Mouse (Mus musculus): ENCODE measurements at regions not wholly inside any gene's neighbourhood (a gene's known extent, or its start where the extent isn't known, plus 50 kb on each side); places are given as distances from the start of the nearest gene placed in this dataset.

DNA sequence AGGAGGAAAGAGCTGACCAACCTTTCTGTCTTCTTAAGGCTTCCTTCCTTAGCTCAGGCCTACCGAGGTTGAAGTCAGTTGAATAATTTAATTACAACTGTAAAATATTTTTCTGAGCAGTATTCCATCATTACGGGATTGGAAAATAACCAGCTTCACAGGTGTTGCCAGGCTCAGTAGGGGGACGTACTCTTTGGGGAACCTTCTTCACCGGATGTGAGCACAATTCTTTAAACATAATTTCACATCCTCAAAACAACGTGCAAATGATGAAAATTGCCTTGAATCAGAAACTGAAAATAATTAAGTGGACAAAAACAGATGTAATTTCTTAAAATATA, 515.9 kb downstream of the Tns3 start:
- Histone ChIP-seq H3K9ac (no peak overlapping the region), H3K9me3 (no peaks in the 10 kb centered on the region), H3K4me1 (replicated peaks) (0 out of 2 replicates have a peak, but pooled peaks cover 4% of the 10 kb centered on the region), H3K27ac (no peak overlapping the region), H3K27me3 (no peaks in the 10 kb centered on the region), H3K4me2 (no peak overlapping the region), H3K36me3 (no peaks in the 10 kb centered on the region), H3K4me3 (no peak overlapping the region)
- WGBS, result 88% methylated on average over 5 of the region's 5 CpGs
- ATAC-seq (ENCODE audit: low FRiP score), result no peak

DNA sequence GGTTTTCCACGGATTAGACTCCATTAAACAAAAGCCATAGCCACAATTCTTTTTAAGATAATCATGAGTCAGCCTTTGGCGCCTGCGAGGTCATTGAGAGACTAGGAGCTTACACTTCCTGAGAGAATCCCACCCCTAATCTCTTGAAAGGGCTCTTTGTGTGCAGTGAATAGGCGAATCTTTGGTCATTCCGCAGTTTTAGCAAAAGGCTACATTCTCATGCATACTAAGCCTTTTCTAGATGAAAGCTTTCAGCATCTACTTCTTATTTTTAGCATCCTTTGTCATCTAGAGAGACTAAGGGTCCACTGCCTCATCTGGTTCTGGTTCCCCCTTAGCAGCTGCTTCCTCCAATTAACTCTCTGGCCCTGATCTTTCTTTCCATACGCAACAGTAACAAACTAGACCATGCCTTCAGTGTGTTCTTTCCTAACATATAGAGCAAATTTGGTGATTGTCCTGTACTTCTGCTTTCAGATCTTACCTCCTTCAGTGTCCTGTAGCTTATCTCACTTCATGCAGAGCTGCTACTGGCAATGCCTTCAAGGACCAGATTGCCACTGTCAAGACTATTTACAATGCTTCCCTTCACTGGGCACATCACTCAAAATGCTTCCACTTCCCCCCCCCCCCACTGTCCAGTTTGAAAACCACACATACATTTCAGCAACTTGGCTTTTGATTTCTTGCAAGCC, 516.4 kb downstream of the Tns3 start:
- Histone ChIP-seq H3K4me3 (no peak overlapping the region), H3K4me1 (replicated peaks) (0 out of 2 replicates have a peak, but pooled peaks cover 4% of the 10 kb centered on the region), H3K9me3 (no peaks in the 10 kb centered on the region), H3K36me3 (no peaks in the 10 kb centered on the region), H3K27me3 (no peaks in the 10 kb centered on the region), H3K9ac (no peak overlapping the region), H3K4me2 (no peak overlapping the region), H3K27ac (no peak overlapping the region)
- no peak for ATAC-seq (ENCODE audit: low FRiP score)
- 24% methylated on average over 6 of the region's 6 CpGs for WGBS

DNA sequence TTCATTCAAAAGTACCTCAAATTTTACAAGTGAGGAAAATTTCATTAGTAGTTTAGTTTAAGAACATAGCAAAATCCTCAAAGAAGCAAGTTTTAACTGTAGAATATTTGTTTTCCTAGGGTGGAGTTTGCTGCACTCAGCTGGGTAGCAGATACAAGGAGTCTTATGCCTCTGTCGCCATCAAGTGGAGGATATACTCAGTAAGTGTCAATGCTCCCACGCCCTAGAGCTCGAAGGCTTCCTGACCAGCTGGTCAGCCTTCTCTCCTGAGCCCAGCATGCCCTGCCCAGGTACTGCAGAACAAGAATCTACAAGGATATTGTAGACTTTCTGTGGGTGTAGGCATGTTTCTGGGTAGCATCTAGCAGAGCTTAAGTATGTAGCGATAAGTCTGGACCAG, 527.0 kb downstream of the Tns3 start:
- Histone ChIP-seq H3K4me1 (replicated peaks) (no peaks in the 10 kb centered on the region), H3K9me3 (no peaks in the 10 kb centered on the region), H3K4me2 (no peak overlapping the region), H3K4me3 (no peak overlapping the region), H3K36me3 (no peaks in the 10 kb centered on the region), H3K27ac (no peak overlapping the region), H3K9ac (no peak overlapping the region), H3K27me3 (no peaks in the 10 kb centered on the region)
- ATAC-seq (ENCODE audit: low FRiP score), result no peak
- WGBS, result 44% methylated on average over 4 of the region's 4 CpGs

DNA sequence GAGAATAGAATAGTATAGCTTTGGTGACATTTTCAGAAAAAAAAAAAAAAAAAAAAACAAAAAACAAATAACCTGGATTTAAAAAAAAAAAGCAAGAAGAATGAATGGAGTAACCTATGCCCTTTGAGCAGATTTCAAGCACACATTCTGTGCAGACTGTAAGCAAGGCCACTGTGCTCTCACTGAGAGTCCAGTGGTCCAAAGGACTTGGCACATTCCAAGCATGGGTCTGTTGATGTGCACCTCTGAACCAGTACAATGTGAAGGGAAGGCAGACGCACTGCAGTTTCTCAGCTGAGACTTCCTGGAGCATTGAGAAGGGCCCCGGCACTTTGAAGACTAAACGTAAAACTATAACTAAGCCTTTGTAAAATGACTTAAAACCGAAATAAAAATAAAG, 527.7 kb downstream of the Tns3 start:
- H3K4me3 ChIP-seq, result no peak overlapping the region
- no peak overlapping the region for H3K9ac ChIP-seq
- no peaks in the 10 kb centered on the region for H3K36me3 ChIP-seq
- no peak overlapping the region for H3K27ac ChIP-seq
- 74% methylated on average over 4 of the region's 4 CpGs for WGBS
- no peak for ATAC-seq (ENCODE audit: low FRiP score)
- H3K4me1 ChIP-seq (replicated peaks), result no peaks in the 10 kb centered on the region
- H3K4me2 ChIP-seq, result no peak overlapping the region
- no peaks in the 10 kb centered on the region for H3K9me3 ChIP-seq
- no peaks in the 10 kb centered on the region for H3K27me3 ChIP-seq

DNA sequence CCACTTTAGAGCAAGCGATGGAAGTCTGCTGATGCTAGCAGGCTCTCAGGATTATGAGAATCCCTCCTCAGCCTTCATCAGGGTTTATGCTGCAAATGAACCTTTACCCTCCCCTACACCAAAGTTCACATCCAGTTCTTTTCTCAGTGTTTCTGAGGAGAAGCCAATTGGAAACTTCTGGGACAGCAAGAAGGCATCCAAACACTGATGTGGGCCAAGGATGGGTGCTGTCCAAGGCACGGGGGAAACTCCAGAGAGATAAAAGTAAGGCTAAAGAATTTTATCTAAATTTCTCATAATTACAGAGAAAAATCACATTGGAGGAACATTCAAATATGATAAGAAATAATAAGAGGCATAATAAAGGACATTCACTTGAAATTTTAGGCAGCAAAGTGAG, 555.0 kb downstream of the Tns3 start:
- Histone ChIP-seq H3K9ac (no peak overlapping the region), H3K9me3 (no peaks in the 10 kb centered on the region)
- ATAC-seq (ENCODE audit: low FRiP score), result no peak

DNA sequence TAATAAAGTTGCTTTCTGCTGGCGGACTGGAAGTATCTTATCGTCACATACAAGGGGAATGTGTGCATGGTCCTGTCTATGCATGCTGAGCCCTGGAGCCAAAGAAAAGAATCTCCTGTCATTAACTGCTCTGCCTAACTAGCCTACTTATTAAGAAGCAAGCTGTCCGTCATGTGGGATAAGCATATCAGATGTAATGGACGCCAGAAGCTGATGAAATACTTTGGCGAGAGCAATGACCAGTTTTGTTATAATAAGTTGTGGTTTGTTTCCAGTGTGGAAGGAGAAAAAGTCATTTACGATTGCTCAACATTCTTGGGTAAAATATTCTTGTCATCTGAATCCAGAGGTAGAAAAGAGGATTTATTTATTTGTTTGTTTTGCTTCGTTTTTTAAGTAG, 563.2 kb downstream of the Tns3 start:
- no peaks in the 10 kb centered on the region for H3K27me3 ChIP-seq
- no peak overlapping the region for H3K4me2 ChIP-seq
- WGBS, result 91% methylated on average over 7 of the region's 7 CpGs
- no peaks in the 10 kb centered on the region for H3K9me3 ChIP-seq
- no peaks in the 10 kb centered on the region for H3K4me1 ChIP-seq (replicated peaks)
- H3K27ac ChIP-seq, result no peak overlapping the region
- no peaks in the 10 kb centered on the region for H3K36me3 ChIP-seq
- no peak overlapping the region for H3K9ac ChIP-seq
- no peak overlapping the region for H3K4me3 ChIP-seq
- no peak for ATAC-seq (ENCODE audit: low FRiP score)

More for the DNA sequence above, 555.0 kb downstream of the Tns3 start:
- H3K27me3 ChIP-seq, result no peaks in the 10 kb centered on the region
- no peaks in the 10 kb centered on the region for H3K4me1 ChIP-seq (replicated peaks)
- no peaks in the 10 kb centered on the region for H3K36me3 ChIP-seq
- no peak overlapping the region for H3K4me2 ChIP-seq
- WGBS, result 96% methylated on average over 2 of the region's 2 CpGs
- no peak overlapping the region for H3K27ac ChIP-seq
- no peak overlapping the region for H3K4me3 ChIP-seq

DNA sequence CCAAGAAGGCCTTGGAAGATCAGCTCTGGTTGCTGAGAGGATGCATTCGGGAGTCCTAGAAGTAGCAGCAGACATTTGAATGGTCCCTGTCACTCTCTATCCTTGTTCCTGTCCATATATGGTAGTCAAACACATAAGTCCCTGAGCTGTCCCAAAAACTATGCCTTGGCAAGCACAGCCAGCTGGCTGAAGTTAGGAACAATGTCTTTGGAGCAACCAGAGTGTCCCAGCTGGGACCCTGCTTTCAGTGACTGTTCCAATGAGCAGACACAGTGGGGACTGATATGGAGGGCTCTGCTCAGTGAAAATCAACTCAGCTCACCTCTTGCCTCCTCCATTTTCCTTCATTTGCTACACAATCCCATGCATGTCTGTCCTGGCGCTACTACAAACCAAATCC, 580.0 kb downstream of the Tns3 start:
- no peak overlapping the region for H3K4me2 ChIP-seq
- 100% methylated on average over 2 of the region's 2 CpGs for WGBS
- no peak overlapping the region for H3K9ac ChIP-seq
- no peak for ATAC-seq (ENCODE audit: low FRiP score)
- H3K4me1 ChIP-seq (replicated peaks), result no peaks in the 10 kb centered on the region
- no peak overlapping the region for H3K4me3 ChIP-seq
- H3K27me3 ChIP-seq, result no peaks in the 10 kb centered on the region
- no peak overlapping the region for H3K27ac ChIP-seq
- no peaks in the 10 kb centered on the region for H3K9me3 ChIP-seq
- H3K36me3 ChIP-seq, result no peaks in the 10 kb centered on the region

DNA sequence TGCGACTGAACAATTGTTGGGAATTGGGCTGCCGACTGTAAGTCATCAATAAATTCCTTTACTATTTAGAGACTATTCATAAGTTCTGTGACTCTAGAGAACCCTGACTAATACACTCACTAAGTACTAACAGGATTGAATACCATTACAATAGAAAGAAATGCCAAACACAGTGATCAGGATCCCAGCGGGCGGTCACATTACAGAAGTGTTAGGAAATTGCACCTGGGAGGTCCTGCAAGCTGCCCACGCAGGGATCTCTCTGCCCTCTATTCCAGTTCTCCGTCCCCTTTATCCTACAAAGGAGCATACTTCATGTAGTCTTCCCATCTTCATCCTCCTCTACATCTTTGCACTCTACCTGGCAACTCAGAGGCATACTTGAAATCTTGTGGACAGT, 581.5 kb downstream of the Tns3 start:
- Histone ChIP-seq H3K27me3 (no peaks in the 10 kb centered on the region), H3K9me3 (no peaks in the 10 kb centered on the region), H3K27ac (no peak overlapping the region), H3K9ac (no peak overlapping the region), H3K4me2 (no peak overlapping the region), H3K4me3 (no peak overlapping the region), H3K36me3 (no peaks in the 10 kb centered on the region), H3K4me1 (replicated peaks) (no peaks in the 10 kb centered on the region)
- WGBS, result 89% methylated on average over 5 of the region's 6 CpGs
- ATAC-seq (ENCODE audit: low FRiP score), result no peak

DNA sequence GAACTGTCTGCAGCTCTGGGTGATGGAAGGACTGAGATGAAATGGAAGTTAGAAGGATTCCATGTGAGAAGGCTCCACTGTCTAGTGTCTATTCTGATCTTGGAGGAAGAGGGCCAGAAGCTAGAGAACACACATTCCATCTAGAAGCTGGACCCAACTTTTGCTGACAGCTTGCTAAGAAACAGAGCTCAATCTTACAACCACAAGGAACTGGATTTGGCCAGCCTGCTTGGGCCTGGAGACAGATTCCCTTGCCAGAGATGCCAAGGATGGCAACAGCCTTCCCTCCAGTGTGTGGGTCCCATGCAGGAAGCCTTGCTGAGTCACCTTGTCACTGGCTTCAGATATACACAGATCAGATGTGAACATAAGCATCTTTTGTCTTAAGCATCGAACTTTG, 591.0 kb downstream of the Tns3 start:
- Histone ChIP-seq H3K4me3 (no peak overlapping the region), H3K4me2 (no peak overlapping the region), H3K9ac (no peak overlapping the region), H3K4me1 (replicated peaks) (peaks cover 6% of the 10 kb centered on the region), H3K27ac (no peak overlapping the region), H3K27me3 (no peaks in the 10 kb centered on the region), H3K36me3 (no peaks in the 10 kb centered on the region), H3K9me3 (no peaks in the 10 kb centered on the region)
- ATAC-seq (ENCODE audit: low FRiP score), result no peak
- 94% methylated on average over 1 of the region's 1 CpGs for WGBS

DNA sequence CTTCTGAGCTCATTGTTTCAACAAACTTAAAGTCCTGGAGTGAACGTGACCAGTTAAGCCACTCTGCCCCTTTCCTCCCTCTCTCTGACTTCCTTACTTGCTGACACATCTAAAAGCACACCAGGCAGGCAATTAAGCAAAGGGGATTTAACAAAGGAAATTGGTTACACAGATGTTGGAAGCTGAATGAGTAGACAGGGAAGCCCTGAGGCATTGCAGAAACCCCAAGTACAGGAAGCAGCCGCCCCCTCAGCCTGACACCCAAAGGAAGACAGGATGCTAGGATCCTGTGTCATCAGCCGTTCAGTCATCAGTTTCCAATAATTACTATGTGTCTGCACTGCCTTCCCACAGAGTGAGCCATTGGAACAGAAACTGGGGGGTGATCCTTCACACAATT, 595.5 kb downstream of the Tns3 start:
- 17% methylated on average over 3 of the region's 3 CpGs for WGBS

DNA sequence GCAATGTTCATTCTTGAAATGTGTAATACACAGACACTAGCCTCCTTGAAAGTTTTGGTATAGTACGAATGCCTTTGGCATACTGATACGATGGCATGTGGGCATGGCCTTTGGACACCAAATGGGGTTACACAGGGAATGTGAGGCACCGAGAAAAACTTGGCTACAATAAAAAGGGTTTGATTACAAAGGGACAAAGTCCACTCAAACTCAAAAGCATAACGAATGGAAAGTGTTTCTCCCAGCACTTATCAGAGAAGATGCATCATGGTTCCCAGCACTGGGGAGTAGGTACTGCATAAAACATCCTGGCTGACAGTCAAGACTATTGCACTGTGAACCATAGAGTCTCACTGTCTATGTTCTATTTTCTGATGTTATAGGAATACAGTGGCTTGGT, 597.0 kb downstream of the Tns3 start:
- H3K9me3 ChIP-seq, result no peaks in the 10 kb centered on the region
- peaks cover 6% of the 10 kb centered on the region for H3K4me1 ChIP-seq (replicated peaks)
- no peak overlapping the region for H3K4me3 ChIP-seq
- no peak for ATAC-seq (ENCODE audit: low FRiP score)
- no peak overlapping the region for H3K9ac ChIP-seq
- H3K4me2 ChIP-seq, result no peak overlapping the region
- whole genome bisulfite sequencing, result 94% methylated on average over 4 of the region's 4 CpGs
- no peaks in the 10 kb centered on the region for H3K36me3 ChIP-seq
- no peaks in the 10 kb centered on the region for H3K27me3 ChIP-seq
- H3K27ac ChIP-seq, result no peak overlapping the region

More for the DNA sequence above, 595.5 kb downstream of the Tns3 start:
- Histone ChIP-seq H3K27me3 (no peaks in the 10 kb centered on the region), H3K4me2 (no peak overlapping the region), H3K4me1 (replicated peaks) (peaks cover 6% of the 10 kb centered on the region), H3K9me3 (no peaks in the 10 kb centered on the region), H3K27ac (no peak overlapping the region), H3K4me3 (no peak overlapping the region), H3K36me3 (no peaks in the 10 kb centered on the region), H3K9ac (no peak overlapping the region)
- ATAC-seq (ENCODE audit: low FRiP score), result 0 out of 2 replicates have a peak, but pooled peaks have one; percentile 54

DNA sequence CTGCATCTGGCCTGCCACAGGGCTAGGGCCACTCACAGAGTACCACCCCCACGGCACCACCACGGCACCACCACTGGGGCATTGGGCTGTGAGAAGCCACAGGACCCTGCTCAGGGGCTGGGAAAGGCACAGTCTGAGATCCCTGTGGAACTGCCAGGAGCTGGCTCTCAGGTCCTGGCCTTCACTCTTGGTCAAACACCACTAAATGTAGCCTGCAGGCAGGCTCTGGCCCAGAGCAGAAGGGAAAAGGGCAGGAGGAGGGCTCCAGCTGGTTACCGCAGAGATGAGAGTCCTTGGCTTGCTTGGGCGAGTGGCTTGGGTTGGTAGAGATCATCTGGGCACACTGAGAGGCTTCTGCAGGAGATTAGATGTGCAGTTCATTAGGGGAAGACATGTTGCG, 598.5 kb downstream of the Tns3 start:
- Histone ChIP-seq H3K4me3 (no peak overlapping the region), H3K4me1 (replicated peaks) (peaks cover 6% of the 10 kb centered on the region), H3K4me2 (no peak overlapping the region), H3K27ac (no peak overlapping the region), H3K9me3 (no peaks in the 10 kb centered on the region), H3K36me3 (no peaks in the 10 kb centered on the region), H3K27me3 (no peaks in the 10 kb centered on the region), H3K9ac (no peak overlapping the region)
- 93% methylated on average over 5 of the region's 5 CpGs for WGBS
- ATAC-seq (ENCODE audit: low FRiP score), result no peak

DNA sequence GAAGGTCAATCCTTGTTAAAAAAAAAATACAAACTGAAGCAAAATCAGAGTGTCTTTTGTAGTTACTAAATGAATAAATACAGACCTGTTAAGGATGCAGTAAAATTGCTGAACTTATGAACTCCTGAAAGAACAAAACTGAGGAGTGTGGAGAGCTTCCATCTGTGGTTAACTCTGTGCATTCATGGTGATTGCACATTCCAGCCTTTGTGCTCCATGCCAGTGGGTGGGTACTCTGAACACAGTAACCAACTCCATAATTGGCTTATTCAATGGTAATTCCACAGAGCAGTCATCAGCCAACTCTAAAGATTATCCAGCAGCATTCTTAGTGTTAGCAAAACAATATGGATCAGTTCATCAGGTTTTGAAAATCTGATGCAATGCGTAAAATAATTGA, 599.2 kb downstream of the Tns3 start:
- no peak overlapping the region for H3K4me3 ChIP-seq
- H3K9ac ChIP-seq, result no peak overlapping the region
- 95% methylated on average over 1 of the region's 1 CpGs for WGBS
- no peak overlapping the region for H3K27ac ChIP-seq
- H3K9me3 ChIP-seq, result no peaks in the 10 kb centered on the region
- no peaks in the 10 kb centered on the region for H3K36me3 ChIP-seq
- H3K4me2 ChIP-seq, result no peak overlapping the region
- ATAC-seq (ENCODE audit: low FRiP score), result no peak
- H3K4me1 ChIP-seq (replicated peaks), result peaks cover 6% of the 10 kb centered on the region
- H3K27me3 ChIP-seq, result no peaks in the 10 kb centered on the region
